Mouse (Mus musculus) layer of hippocampus, postnatal 14 days (tissue): Measurements from ENCODE around the gene Vps25. TPM values are rescaled to one million over a fixed set of nuclear protein-coding genes. Genes with fewer than 3 reads are reported as not detected.

Experiments used
- total RNA-seq, 2 experiments: library from RNA; stranded (reverse); gene quantifications; 2 replicates each; pipeline ENCODE4 v1.2.3; 2021

The Vps25 gene
- total RNA-seq, 2 experiments from 2014 or later: 72.3 to 80.9 TPM

Other genes with a start within 250 kb of the Vps25 start
- gene Atp6v0a1, start 244.3 kb upstream of the Vps25 start, total RNA-seq: 100 to 1,000 TPM; 451 to 457 TPM
- 10 to 100 TPM in 1 of 2 experiments, 1 to 10 TPM in 1; 9.3 to 10.3 TPM for gene Naglu, start 183.7 kb upstream of the Vps25 start, total RNA-seq
- under 1 TPM; 0.38 to 0.81 TPM for gene Hsd17b1, start 175.3 kb upstream of the Vps25 start, total RNA-seq
- gene Coasy, start 171.1 kb upstream of the Vps25 start, total RNA-seq: 10 to 100 TPM; 32.6 to 35.7 TPM
- gene Mlx, start 166.4 kb upstream of the Vps25 start, total RNA-seq: 10 to 100 TPM; 46.3 to 49.6 TPM
- 1 to 10 TPM; 2.7 to 4.9 TPM for gene Psmc3ip, start 158.3 kb upstream of the Vps25 start, total RNA-seq
- gene Retreg3, start 133.8 kb upstream of the Vps25 start, total RNA-seq: 10 to 100 TPM; 57.1 to 61.1 TPM
- 10 to 100 TPM; 48.9 to 52.6 TPM for gene Tubg1, start 133.8 kb upstream of the Vps25 start, total RNA-seq
- gene Tubg2, start 97.8 kb upstream of the Vps25 start, total RNA-seq: 10 to 100 TPM; 36.7 to 41.0 TPM
- 100 to 1,000 TPM; 137 to 149 TPM for gene Cntnap1, start 83.2 kb upstream of the Vps25 start, total RNA-seq
- 10 to 100 TPM; 14.2 to 16.1 TPM for gene Plekhh3, start 82.4 kb upstream of the Vps25 start, total RNA-seq
- under 1 TPM in 1 of 2 experiments, not detected in 1; 0.18 TPM for gene Ccr10, start 78.3 kb upstream of the Vps25 start, total RNA-seq
- gene Ezh1, start 27.2 kb upstream of the Vps25 start, total RNA-seq: 10 to 100 TPM; 38.2 to 40.0 TPM
- gene Ramp2, start 7.7 kb upstream of the Vps25 start, total RNA-seq: 10 to 100 TPM; 74.0 to 75.7 TPM
- gene Wnk4, start 6.9 kb downstream of the Vps25 start, total RNA-seq: 1 to 10 TPM; 6.9 to 9.4 TPM
- under 1 TPM; 0.33 to 0.46 TPM for gene Cntd1, start 25.3 kb downstream of the Vps25 start, total RNA-seq
- 10 to 100 TPM; 82.2 to 93.7 TPM for gene Coa3, start 25.4 kb downstream of the Vps25 start, total RNA-seq
- 100 to 1,000 TPM; 182 to 185 TPM for gene Becn1, start 48.6 kb downstream of the Vps25 start, total RNA-seq
- gene Psme3, start 62.5 kb downstream of the Vps25 start, total RNA-seq: 100 to 1,000 TPM; 103 to 114 TPM
- 1 to 10 TPM; 4.8 to 5.4 TPM for gene Aoc2, start 71.4 kb downstream of the Vps25 start, total RNA-seq
- 1 to 10 TPM; 1.6 to 2.7 TPM for gene Aoc3, start 76.9 kb downstream of the Vps25 start, total RNA-seq
- gene G6pc, start 113.9 kb downstream of the Vps25 start, total RNA-seq: under 1 TPM in 1 of 2 experiments, not detected in 1; 0.14 TPM
- 10 to 100 TPM; 41.9 to 43.7 TPM for gene Aarsd1, start 163.9 kb downstream of the Vps25 start, total RNA-seq
- gene Gm27029, start 171.1 kb downstream of the Vps25 start, total RNA-seq: 1 to 10 TPM; 4.8 to 5.7 TPM
- gene Rundc1, start 171.4 kb downstream of the Vps25 start, total RNA-seq: 10 to 100 TPM; 29.7 to 30.1 TPM
- gene Ptges3l, start 171.6 kb downstream of the Vps25 start, total RNA-seq: 1 to 10 TPM; 3.2 to 4.8 TPM
- gene Rpl27, start 188.6 kb downstream of the Vps25 start, total RNA-seq: 10 to 100 TPM; 45.9 to 49.9 TPM
- 1 to 10 TPM; 2.6 to 3.1 TPM for gene Ifi35, start 194.7 kb downstream of the Vps25 start, total RNA-seq
- gene Rnd2, start 211.3 kb downstream of the Vps25 start, total RNA-seq: 100 to 1,000 TPM; 210 to 231 TPM
- 10 to 100 TPM; 53.0 to 64.9 TPM for gene Vat1, start 212.5 kb downstream of the Vps25 start, total RNA-seq